Mouse (Mus musculus): ENCODE data around the gene Gdi1. TPM values are rescaled to one million over a fixed set of nuclear protein-coding genes. Genes with fewer than 3 reads are reported as not detected.

The Gdi1 gene
- polyA plus RNA-seq (2017; shearing (Covaris generic)), result 326 TPM

GRCm38 (mm10) chrX:74304867-74305700 lies at the start of gene Gdi1:
Gdi1 (plus strand) TSS chrX:74304998.

GRCm38 (mm10) chrX:74270062-74270901 lies 34.5 kb upstream of the Gdi1 start, which contains the start of gene Rpl10:
Rpl10 (plus strand) TSS chrX:74270812.

GRCm38 (mm10) chrX:74281732-74282394 lies 22.9 kb upstream of the Gdi1 start, which contains the start of the genes Taz and Dnase1l1:
Taz (plus strand) TSS chrX:74281912.
Dnase1l1 (minus strand) TSS chrX:74282337.

GRCm38 (mm10) chrX:74296538-74297448 lies 8.0 kb upstream of the Gdi1 start, which contains the start of gene Atp6ap1:
Atp6ap1 (plus strand) TSS chrX:74297097.

GRCm38 (mm10) chrX:74312540-74313464 lies 8.0 kb downstream of the Gdi1 start, which contains the start of gene Fam50a:
Fam50a (plus strand) TSS chrX:74313033.

GRCm38 (mm10) chrX:74328725-74329161 lies 23.9 kb downstream of the Gdi1 start, which contains the start of gene Plxna3:
Plxna3 (plus strand) TSS chrX:74329066.

GRCm38 (mm10) chrX:74353467-74353770 lies 48.6 kb downstream of the Gdi1 start, which contains the start of gene Lage3:
Lage3 (minus strand) TSS chrX:74353618.

Other genes with a start within 250 kb of the Gdi1 start
- gene Opn1mw, start 177.5 kb upstream of the Gdi1 start, polyA plus RNA-seq (2017; shearing (Covaris generic)), result not detected
- gene Mecp2, start 169.6 kb upstream of the Gdi1 start, polyA plus RNA-seq (2017; shearing (Covaris generic)), result 41.3 TPM
- gene Tex28, start 137.2 kb upstream of the Gdi1 start, polyA plus RNA-seq (2017; shearing (Covaris generic)), result not detected
- gene Tktl1, start 127.7 kb upstream of the Gdi1 start, polyA plus RNA-seq (2017; shearing (Covaris generic)), result 1.2 TPM
- gene Flna, start 55.2 kb upstream of the Gdi1 start, polyA plus RNA-seq (2017; shearing (Covaris generic)), result 292 TPM
- gene Emd, start 50.3 kb upstream of the Gdi1 start, polyA plus RNA-seq (2017; shearing (Covaris generic)), result 63.2 TPM
- 51.2 TPM for gene Rpl10, start 34.2 kb upstream of the Gdi1 start, polyA plus RNA-seq (2017; shearing (Covaris generic))
- 152 TPM for gene Taz, start 23.1 kb upstream of the Gdi1 start, polyA plus RNA-seq (2017; shearing (Covaris generic))
- 20.1 TPM for gene Dnase1l1, start 22.7 kb upstream of the Gdi1 start, polyA plus RNA-seq (2017; shearing (Covaris generic))
- 159 TPM for gene Atp6ap1, start 7.9 kb upstream of the Gdi1 start, polyA plus RNA-seq (2017; shearing (Covaris generic))
- 77.1 TPM for gene Fam50a, start 8.0 kb downstream of the Gdi1 start, polyA plus RNA-seq (2017; shearing (Covaris generic))
- gene Plxna3, start 24.1 kb downstream of the Gdi1 start, polyA plus RNA-seq (2017; shearing (Covaris generic)), result 6.1 TPM
- gene Lage3, start 48.6 kb downstream of the Gdi1 start, polyA plus RNA-seq (2017; shearing (Covaris generic)), result 54.8 TPM
- gene Ubl4a, start 68.2 kb downstream of the Gdi1 start, polyA plus RNA-seq (2017; shearing (Covaris generic)), result 66.6 TPM
- gene Slc10a3, start 68.4 kb downstream of the Gdi1 start, polyA plus RNA-seq (2017; shearing (Covaris generic)), result 42.3 TPM
- gene Fam3a, start 88.3 kb downstream of the Gdi1 start, polyA plus RNA-seq (2017; shearing (Covaris generic)), result 38.5 TPM
- gene Ikbkg, start 88.3 kb downstream of the Gdi1 start, polyA plus RNA-seq (2017; shearing (Covaris generic)), result 44.6 TPM
- gene G6pdx, start 124.2 kb downstream of the Gdi1 start, polyA plus RNA-seq (2017; shearing (Covaris generic)), result 57.8 TPM
- gene Gm6880, start 176.4 kb downstream of the Gdi1 start, polyA plus RNA-seq (2017; shearing (Covaris generic)), result not detected

All from CD4-positive, CD25-positive, alpha-beta regulatory T cell (primary cell).